Mouse (Mus musculus) gastrocnemius, adult 2 months (tissue): ENCODE results near the gene Smgc. TPM values are rescaled to one million over a fixed set of nuclear protein-coding genes. Genes with fewer than 3 reads are reported as not detected.
"Not testable (repeated sequence)": the region's sequence is repeated elsewhere in the genome, so short reads cannot be mapped to it uniquely, and the experiment has no call there.

ENCODE experiments used
- DNase-seq: peaks from one replicate; pipeline ENCODE4 v3.0.0; 2022
- H3K27ac ChIP-seq: fragments of 200-600 bp; 2 replicates; pipeline ENCODE4 v1.8.1; 2022; ENCODE audit warnings: mild to moderate bottlenecking
- H3K4me3 ChIP-seq: fragments of 200-600 bp; 2 replicates; pipeline ENCODE4 v1.8.1; 2022; ENCODE audit warnings: mild to moderate bottlenecking, moderate library complexity
- CTCF ChIP-seq: fragments of 200-600 bp; IDR thresholded peaks from 2 replicates; pipeline ENCODE4 v1.8.1; 2022; ENCODE audit warnings: antibody characterized with exemption, mild to moderate bottlenecking, moderate library complexity
- intact Hi-C: fragments of 180-260 bp; cut with DNase I; formaldehyde crosslinking; loops from one replicate; pipeline ENCODE4 v1.15.1; 2025
- long read RNA-seq, 2 experiments: library from polyadenylated mRNA; stranded (forward); transcript quantifications; one replicate each; pipeline ENCODE4 v2.0.0; 2021
- total RNA-seq, 2 experiments: library from RNA; stranded (reverse); gene quantifications; 2 replicates each; pipeline ENCODE4 v1.2.3; 2021

Gene Smgc
- total RNA-seq: not detected
- long read RNA-seq, experiment 1: 0 reads
- long read RNA-seq, experiment 2: 0 reads

DNA sequence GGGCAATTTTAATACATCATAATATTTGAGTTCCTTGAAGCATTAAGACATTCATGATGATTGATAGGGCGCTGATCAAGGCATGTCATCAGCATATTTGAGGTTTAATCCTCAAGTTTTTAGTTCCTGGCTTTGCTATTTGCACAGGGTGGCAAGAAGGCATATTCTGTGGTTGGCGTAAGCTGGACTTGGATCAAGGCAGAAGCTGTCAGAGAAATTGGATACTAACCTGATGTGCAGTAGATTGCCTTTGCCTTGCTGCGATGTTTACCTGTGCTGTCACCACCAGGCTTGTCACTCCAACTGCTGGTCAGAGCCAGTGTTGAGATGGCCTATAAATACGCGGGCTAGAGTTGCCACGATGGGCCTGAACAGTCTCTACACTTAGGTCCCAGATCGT lies at the start of gene Smgc:
TSS of gene Smgc (plus strand) at position 301 of the 400 bp plus-strand sequence.
- Histone ChIP-seq H3K4me3 (no peak within 1 kb of the TSS), H3K27ac (no peak within 1 kb of the TSS)
- no peak for TF ChIP-seq CTCF
- no peak for DNase-seq
- intact Hi-C loops: no loop called here

- no peak for TF ChIP-seq CTCF
- intact Hi-C loops: no loop called here
- Histone ChIP-seq H3K4me3 (no peak overlapping the region), H3K27ac (no peak overlapping the region)
- no peak for DNase-seq
Measured at GRCm38 (mm10) chr15:91788338-91788737, 49.7 kb upstream of the Smgc start.

GRCm38 (mm10) chr15:91806463-91806862 lies 31.6 kb upstream of the Smgc start:
- Histone ChIP-seq H3K27ac (no peak overlapping the region), H3K4me3 (no peak overlapping the region)
- intact Hi-C loops: no loop called here
- no peak for DNase-seq
- TF ChIP-seq CTCF: no peak

GRCm38 (mm10) chr15:91835319-91835718 lies 2.7 kb upstream of the Smgc start:
- no peak for TF ChIP-seq CTCF
- no peak overlapping the region for H3K4me3 ChIP-seq
- no peak overlapping the region for H3K27ac ChIP-seq
- intact Hi-C loops: no loop called here
- no peak for DNase-seq

DNA sequence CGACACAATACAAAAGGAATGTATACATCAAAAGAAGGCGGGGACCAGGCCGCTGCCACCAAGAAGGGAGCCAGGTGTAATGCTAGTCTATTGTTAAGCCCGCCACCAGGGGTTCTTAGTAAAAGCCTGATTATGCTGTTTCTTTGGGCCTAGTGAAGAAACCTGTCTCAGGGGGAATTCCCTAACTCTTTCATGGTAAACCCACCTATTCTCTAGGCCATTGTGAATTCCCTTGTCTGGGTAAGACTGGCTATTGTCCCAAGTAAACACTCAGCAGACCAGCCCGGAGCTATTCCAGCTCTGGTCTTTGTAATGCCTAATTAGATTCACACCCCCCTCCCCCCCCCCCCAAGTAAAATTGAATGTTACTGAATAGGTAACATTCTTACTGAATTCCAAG lies 26.1 kb downstream of the Smgc start:
- intact Hi-C loops, H3K4me3 ChIP-seq, DNase-seq, H3K27ac ChIP-seq: not testable (repeated sequence)

DNA sequence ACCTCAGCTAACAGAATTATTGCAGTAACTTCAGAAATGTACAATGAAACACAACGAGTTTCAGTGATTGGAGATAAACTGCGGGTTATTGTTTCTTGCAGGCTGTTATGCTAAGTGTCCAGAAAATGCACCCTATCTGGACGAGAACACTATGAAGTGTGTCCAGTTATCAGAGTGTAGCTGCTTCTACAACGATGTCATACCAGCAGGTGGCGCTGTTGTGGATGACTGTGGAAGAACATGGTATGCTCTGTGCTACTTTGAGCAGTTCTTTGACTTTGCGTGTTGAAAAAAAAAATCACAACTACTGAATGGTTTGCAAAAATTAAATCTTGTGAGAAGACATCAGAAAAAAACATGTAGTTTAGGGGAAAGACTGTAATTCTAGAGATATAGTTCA lies 62.2 kb downstream of the Smgc start:
- DNase-seq: no peak
- H3K4me3 ChIP-seq: no peak overlapping the region
- TF ChIP-seq CTCF: peak; percentile 38; the same call in 1 of the 2 replicates
- intact Hi-C loops: no loop called here
- no peak overlapping the region for H3K27ac ChIP-seq

DNA sequence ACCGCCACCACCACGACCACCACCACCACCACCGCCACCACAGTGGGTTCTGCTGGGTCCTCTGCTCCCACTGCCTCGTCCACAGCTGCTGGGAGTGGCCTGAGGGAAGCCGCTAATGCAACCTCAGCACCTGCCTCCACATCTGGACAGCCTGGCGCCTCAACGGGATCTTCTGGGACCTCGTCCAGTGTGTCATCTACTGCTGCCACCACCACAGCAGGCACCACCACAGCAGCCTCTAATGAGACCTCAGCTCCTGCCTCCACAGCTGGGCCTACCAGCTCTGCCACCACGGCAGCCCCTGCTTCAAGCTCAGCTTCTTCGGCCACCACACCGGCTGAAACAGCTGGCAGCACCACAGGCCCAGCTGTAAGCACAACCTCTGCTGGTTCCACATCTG lies 69.0 kb downstream of the Smgc start:
- peak; percentile 53 for DNase-seq
- intact Hi-C loops, H3K27ac ChIP-seq, H3K4me3 ChIP-seq: not testable (repeated sequence)

Other genes starting within 250 kb of the Smgc start
- gene Lrrk2, start 165.1 kb upstream of the Smgc start, total RNA-seq: 1 to 10 TPM; 4.5 to 6.6 TPM
- gene Cntn1, start 212.9 kb downstream of the Smgc start, total RNA-seq: under 1 TPM; 0.11 to 0.23 TPM